Mouse (Mus musculus) c-Kit-positive CD71-negative TER-119-negative erythroid progenitor cells, embryonic 14.5 days (primary cell): ENCODE measurements around the gene Gm20388.
"Not testable (repeated sequence)": the region's sequence is repeated elsewhere in the genome, so short reads cannot be mapped to it uniquely, and the experiment has no call there.

Experiments
- DNase-seq: peaks from one replicate; pipeline ENCODE4 v3.0.0-alpha.2; 2013; ENCODE audit warnings: low read depth

The Gm20388 gene

DNA sequence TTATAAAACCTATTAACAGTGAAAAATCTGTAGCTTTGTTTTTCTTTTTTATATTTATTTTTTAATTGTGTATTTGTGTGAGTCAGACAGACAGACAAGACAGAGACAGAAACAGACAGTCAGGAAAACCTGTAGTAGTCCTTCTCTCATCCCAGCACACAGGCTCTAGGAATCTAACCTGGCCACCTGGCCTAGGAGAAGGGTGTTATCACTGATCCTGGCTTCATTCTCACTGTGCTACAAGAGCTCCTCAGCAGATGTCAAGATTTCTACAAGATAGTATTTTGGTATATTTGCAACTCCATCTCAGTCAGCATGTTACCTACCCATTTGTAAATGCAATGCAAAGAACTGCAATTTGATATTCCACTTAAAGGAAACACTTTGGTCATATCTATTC lies 3100.7 kb downstream of the Gm20388 start:
- DNase-seq: no peak

DNA sequence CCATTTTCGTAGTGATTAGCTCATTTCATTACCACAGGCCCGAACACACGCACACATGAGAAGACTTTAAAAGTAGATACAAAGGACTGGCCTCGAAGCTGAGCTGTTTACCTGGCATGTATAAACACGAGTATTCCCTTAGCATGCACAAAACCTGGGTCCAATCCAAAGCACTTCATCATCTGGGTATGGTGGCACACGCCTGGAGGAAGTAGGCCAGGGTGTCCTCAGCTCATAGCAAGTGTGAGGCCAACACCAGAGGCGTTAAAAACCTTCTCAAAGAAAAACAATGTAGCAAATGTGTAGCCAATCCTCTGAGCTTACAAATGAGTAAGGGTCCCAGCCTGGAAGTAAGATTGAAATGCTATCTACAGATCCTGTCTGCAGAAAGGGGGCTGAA lies 3103.8 kb downstream of the Gm20388 start:
- no peak for DNase-seq

DNA sequence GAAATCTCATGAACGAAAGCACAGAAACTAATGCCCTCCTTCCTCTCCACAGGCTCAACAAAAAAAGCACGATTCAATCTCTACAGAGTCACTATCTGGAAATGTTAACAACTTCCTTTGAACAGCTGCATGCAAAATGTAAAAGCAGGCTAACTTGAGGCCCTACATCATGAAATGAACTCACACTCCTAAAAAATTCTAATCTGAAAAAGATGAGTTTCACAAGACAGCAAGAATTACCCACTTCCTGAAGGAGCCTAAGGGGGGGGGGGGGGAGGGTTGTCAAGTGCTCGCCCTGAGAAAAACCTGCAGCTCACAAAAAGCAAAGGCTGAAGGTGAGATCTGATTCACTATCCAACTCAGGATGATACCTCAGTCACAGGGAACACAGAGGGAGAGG lies 3104.4 kb downstream of the Gm20388 start:
- no peak for DNase-seq

DNA sequence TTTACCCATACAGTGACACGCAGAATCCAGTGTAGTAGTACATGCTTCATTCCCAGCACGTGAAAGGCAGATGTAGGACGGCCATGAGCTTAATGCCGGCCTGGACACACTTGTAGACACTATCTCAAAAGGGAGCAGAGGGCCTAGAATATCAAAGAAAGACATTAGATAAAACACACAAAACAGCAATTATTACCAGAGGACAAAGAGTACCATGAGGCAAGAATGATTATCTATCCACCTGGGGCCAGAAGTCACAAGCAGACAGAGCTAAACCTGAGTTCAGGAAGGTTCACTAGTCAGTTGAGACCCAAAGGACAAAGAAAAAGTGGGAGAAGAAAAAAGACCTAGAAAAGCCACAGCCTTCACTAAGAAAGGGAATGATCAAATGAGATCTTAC lies 3106.5 kb downstream of the Gm20388 start:
- no peak for DNase-seq

DNA sequence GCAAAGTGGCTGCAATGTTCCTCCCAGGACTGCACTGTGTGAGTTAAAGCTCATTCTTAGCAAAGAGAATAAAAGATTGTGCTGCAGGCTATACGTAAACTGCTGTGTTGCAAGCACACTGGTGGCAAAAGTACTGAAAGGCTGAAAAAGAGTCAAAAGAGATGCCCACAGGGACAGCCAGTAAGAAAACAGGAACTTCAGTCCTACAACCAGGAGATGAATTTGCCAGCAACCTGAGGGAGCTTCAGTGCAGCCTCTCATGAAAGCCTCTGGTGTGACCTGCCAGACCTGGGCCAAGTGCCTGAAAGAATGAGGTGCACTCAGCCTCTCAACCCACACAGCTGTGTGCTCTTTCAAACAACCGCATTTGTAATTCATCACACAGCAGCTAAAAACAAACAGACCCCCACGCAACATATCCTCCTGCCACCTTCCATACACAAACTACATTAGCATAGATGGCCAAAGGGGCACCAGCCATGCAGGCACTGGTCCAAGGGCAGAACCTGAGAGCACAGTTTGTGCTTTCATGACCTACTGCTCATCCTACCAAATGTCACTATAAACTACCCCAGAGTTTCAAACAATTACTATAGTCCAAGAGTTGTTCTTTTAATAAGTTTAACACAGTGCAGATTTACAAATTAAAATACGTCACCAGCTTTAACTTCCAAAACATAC lies 3108.0 kb downstream of the Gm20388 start:
- no peak for DNase-seq

DNA sequence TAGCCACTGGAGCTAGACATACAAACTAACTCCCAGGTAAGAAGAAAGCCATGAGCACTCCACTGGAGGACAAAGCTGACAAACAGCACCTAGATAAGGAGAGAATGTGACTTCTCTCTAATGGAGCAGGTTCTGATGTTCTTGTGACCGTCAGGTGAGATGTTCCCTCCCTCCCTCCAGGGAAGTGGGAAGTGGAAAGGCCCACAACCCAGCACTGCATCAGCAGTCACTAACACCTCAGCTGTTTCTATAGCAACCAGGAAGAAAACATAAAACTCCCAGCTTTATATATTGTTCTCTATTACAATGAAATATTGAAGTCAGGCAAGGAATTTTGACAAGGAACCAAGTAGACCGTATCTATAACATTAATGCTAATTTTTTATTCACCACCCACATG lies 3109.4 kb downstream of the Gm20388 start:
- DNase-seq: no peak

DNA sequence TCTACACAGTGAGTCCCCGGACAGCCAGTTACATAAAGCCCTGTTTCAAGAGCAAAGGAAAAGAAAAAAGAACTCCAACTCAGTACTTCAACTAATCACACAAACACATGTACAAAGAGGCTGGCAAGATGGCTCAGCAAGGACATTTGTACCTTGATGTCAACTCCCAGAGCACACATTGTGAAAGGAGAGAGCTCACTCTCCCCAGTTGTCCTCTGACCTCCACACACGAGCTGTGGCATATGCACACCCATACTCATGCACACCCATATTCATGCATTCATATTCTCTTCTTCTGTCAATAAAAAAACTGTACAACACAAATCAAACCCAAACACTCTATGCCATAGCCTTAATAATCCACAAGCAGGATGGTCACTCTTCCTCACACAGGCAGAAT lies 3110.2 kb downstream of the Gm20388 start:
- DNase-seq: no peak

DNA sequence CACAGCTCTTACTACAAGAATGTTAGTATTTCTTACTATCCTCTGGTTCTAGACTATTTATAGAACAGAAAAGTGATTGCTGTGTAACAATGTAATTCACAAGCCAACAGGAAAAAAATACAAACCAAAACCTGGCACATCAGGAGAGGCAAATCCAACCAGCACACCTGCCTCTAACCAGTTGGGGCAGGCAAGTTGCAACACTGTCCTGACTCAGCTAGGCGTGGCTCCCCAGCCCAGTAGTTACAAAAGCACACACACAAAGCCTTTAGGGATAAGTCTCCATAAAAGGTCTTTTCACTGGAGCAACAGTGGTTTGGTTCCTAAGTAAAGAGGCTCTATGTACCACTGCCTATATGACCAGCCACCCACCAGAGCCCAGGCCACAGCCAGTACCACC lies 3110.6 kb downstream of the Gm20388 start:
- no peak for DNase-seq

DNA sequence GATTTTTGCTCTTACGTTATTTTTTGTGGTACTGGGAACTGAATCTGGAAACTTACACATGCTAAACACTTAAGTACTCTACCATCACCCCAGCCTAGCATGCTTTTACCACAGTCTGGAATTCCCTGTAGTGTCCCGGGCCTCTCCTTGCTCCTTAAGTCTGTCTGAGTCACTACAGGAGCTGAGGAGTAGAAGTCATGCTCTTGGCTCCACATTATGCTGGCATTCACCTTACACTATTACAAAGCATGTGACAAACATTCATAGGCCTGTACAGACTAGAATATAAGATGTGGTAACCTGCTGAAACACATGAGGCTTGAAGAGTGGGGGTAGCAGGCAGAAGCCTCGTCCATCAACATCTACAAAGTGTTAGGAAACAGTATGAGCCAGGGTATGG lies 3112.1 kb downstream of the Gm20388 start:
- DNase-seq: no peak

DNA sequence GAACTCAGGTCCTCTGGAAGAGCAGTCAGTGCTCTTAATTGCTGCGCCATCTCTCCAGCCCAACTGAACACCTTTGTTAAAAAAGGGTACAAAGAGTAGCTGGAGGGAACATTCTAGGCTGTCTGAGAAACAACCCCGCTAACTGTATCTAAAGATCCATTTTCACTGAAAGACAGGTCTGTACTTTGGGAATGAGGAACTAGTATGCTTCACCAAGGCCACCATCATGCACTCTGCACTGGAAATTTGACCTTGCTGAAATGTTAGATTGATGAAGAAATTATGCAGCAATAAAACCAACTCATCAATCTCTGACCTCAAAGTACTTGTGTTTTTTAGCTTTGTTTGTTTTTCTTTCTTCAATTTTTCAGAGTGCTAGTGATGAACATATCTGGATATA lies 3113.6 kb downstream of the Gm20388 start:
- DNase-seq: no peak

DNA sequence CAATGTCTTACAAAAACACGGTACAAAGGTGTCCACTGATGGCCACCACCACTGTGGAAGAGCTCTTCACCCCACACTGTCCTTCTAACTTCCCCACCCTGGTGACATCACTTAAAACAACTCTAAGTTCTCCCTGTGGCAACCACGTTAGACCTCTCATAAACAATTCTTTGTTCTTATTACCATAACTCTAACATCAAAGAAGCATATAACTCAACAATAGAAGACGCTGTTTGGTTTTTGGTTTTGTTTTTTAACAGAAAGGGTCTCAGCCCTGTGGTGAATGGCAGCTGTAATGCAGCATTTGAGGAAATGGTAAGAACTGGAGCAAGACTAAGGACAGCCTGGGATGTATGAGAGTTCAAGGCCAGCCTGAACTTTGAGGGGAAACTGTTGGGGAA lies 3115.3 kb downstream of the Gm20388 start:
- no peak for DNase-seq

DNA sequence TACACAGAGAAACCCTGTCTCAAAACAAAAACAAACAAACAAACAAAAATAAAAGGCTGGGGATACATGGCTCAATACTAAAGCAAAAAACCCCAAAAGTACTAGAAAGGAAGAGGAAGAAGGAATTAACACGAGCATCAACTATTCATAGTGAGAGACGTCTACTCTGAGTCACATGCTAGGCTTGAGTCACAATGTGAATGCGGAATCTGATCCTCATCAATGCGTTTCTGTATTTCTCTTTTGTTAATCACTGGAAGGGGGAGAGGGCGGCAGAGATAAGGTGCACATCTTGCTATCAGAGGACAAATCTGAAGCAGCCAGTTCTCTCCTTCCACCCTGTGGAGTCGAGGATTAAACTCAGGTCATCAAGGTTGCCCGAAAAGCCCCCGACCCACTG lies 3117.1 kb downstream of the Gm20388 start:
- no peak for DNase-seq

DNA sequence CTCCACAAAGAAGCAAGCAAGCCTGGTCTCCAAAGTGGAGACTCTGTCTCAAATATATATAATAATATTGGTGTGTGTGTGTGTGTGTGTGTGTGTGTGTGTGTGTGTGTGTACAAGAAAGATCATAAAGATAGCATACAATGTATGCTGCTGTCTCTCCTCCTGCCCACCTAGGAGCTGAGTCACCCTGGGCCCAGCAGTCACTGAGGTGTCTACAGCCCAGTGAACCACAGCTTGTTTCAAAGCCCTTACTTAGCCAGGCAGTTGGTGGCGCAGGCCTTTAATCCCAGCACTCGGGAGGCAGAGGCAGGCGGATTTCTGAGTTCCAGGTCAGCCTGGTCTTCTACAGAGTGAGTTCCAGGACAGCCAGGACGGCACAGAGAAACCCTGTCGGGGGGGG lies 3119.4 kb downstream of the Gm20388 start:
- not testable (repeated sequence) for DNase-seq

DNA sequence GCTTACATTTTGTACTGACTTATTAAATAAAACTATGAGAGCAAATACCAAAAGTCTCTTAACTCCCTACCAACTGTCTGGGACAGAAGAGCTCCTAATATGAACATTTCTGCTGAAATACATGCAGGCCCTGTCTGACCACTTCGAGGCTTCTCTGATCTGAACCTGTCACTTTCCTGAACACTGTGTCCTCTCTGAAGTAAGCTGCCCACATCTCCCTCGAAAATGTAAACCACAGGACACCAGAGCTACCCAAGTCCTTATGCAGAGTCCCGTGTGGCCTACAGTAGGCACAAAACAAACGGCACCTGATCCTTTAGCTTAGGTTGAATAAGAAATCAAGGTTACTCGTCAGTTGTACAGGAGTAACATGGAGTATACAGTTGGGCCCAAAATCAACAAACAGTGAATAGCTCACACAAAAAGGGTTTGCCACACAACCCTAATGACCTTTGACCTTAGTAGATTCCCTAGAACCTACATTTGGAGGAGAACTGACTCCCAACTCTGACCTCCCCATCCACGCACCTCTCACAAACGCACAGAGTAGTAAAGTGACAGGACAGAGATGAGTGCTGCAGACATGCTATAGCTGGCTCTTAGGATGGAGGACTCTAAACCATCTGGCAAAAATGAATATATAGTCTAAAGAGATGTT lies 3120.8 kb downstream of the Gm20388 start:
- no peak for DNase-seq

DNA sequence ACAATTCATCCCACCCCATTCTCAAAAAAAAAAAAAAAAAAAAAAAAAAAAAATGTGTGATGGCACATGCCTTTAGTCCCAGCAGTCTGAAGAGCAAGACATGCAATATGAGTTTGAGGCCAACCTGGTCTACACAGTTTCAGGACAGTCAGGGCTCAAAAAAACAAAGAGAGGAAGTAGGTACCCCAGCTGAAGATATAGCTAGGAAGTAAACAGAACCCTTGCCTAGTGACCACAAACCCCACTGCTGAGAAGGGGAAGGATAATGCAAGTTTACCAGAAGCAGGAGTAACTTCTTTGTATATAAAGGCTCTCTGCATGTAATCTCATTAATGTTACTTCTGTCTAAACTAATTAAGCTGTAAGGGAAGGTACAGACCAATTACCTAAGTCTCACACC lies 3122.1 kb downstream of the Gm20388 start:
- no peak for DNase-seq

DNA sequence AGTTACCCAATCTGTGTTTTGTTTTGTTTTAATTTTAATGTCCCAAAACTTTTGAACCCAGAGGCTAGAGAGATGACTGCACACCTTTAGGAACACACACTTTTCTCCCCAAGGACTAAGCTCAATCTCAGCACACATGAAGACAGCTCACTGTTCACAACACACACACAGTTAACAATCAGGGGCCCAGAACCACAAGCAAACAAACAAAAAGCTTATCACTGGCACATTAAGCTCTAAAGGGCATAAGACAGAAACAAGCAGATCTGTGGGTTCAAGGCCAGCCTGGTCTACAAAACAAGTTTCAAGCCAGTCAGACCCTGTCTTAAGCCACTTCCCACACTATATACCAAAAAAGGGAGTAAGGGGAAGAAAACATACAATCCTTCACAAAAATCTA lies 3122.8 kb downstream of the Gm20388 start:
- no peak for DNase-seq

DNA sequence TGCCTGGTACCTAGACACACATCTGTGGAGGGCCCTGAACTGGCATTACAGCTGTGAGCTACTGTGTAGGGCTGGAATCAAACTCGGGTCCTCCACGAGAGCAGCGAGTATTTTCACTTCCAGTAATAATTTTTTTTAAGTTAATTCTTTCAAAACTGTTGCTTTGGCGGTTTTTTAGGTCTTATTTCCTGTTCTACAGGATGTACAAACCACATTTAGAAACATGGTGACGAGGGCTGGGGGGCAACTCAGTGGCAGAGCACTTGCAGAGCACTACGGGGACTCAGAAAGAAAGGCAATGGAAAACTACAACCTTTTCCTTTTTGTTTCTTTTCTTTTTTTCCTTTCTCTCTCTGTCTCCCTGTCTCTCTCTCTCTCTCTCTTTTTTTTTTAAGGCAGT lies 3123.5 kb downstream of the Gm20388 start:
- no peak for DNase-seq

DNA sequence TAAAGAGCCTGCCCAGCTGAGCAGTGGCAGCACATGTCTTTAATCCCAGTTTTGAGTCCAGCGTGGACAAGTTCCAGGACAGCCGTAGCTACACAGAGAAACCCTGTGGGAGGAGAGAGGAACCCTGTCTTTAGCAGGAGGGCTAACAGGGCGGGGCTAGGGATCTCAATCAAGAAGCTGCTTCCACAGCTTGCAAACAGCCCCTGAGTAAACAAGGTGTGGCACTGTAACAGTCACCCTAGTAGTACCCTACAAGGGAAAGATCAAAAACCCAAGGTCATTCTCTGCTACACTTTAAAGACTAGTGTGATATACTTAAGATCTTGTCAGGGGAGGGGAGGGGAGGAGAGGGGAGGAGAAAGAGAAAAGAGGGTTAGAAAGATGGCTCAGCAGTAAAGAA lies 3126.3 kb downstream of the Gm20388 start:
- no peak for DNase-seq

DNA sequence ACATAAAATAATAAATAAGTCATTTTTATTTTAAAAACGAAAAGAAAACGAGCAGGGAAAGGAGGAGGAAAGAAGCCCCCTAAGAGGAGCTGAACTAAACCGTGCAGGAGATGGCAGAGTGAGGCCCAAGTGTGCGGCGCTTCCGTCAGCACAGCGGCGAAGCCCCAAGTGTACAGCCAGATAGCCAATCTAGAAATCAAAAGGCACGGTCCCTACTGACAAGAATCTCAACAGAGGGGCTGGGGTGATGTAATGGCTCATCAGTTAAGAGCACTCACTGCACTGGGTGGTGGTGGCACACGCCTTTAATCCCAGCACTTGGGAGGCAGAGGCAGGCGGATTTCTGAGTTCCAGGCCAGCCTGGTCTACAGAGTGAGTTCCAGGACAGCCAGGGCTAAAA lies 3126.8 kb downstream of the Gm20388 start:
- DNase-seq: no peak

DNA sequence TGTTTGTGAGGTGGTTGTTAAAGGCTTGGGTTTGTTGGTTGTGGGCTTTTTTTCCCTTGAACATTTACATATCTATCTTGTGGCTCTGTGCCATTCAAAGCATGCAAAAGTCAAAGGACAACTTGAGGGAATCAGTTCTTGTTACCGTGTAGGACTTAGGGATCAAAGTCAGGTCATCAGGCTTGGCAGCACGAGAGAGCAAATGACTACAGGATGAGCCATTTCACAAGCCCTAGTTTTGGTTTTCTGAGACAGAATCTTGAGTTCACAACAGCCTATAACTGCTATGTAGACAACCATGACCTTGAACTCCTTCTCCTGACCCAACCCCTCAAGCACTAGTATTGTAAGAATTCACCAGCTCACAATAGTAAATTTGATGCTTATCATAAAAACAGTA lies 3127.7 kb downstream of the Gm20388 start:
- DNase-seq: no peak

DNA sequence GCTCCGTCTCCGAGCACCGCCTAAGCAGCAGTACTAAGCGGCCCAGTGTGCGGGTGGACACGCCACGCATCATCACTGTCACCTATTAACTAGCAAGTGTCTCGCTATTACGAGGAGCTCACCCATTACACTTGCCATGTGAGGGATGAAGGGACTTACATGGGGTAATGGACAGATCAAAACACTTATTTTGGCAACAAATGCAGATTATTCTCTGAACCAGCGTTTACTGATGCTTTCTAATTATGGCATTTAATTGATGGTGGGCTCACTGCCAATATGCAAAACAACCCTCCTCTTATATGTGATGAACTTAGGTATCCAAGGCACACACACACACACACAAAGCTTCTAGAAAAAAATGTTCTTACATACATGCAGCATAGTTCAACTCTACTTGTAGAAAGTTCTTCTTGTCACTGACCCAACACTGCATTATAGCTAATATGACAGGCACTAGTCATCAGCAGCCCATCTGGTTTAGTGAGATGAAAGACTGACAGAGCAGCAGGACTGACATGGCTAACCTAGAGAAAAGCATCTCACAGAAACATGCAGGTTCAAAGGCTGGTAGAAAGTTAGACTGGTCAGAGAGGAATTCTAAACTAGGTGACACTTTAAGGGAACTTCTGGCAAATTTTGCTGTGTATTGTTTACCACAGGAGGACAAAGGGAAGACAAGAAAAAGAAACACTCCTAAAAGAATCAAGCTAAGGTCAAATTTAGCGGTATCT lies 3128.9 kb downstream of the Gm20388 start:
- no peak for DNase-seq

DNA sequence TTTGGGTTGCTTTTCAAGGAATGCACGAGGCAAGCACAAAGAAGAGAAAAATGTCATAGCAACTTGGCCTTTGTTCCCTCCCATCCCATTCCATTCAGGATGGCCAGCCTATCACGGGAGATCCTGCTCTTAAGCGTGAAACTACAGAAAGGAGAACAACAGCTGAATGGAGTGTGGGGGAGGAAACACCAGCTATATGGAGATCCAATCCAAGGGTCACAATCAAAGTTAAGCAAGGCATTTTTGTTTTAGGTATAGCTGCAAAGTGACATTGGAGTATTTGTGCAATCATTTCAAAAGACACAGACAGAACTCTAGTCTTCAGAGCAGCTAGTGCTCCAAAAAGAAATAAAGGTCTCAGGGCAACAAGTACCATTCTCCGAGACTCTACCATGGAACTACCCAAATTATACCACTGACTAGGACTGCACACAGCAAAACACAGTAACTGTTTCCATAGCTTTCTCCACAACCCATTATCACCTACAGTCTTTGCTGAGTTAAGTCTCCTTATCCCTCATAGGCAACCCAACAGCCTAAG lies 3129.5 kb downstream of the Gm20388 start:
- DNase-seq: no peak
